Mouse (Mus musculus) midbrain, embryonic 16.5 days (tissue): ENCODE measurements around the gene Akip1. TPM values are rescaled to one million over a fixed set of nuclear protein-coding genes. Genes with fewer than 3 reads are reported as not detected.

Experiments used
- ATAC-seq: fragments of 200-750 bp; cut with Nextera tagmentation; 2 replicates; pipeline ENCODE4 v1.8.0; 2017; ENCODE audit warnings: moderate TSS enrichment
- H3K27ac ChIP-seq: fragments of 300-500 bp; sonication (generic); 2 replicates; pipeline ENCODE4 v1.5.1; 2014; ENCODE audit warnings: mild to moderate bottlenecking, low read length, mixed read lengths
- H3K27me3 ChIP-seq: fragments of 300-500 bp; sonication (generic); 2 replicates; pipeline ENCODE4 v1.6.1; 2014; ENCODE audit warnings: low read depth, low read length, mixed read lengths; ENCODE audit not compliant: control insufficient read depth, insufficient read depth
- H3K36me3 ChIP-seq: fragments of 300-500 bp; sonication (generic); 2 replicates; pipeline ENCODE4 v1.6.1; 2014; ENCODE audit warnings: mild to moderate bottlenecking, low read length, moderate library complexity, mixed read lengths; ENCODE audit not compliant: control insufficient read depth, insufficient read depth
- H3K4me1 ChIP-seq: fragments of 300-500 bp; sonication (generic); 2 replicates; pipeline ENCODE4 v1.6.1; 2014; ENCODE audit warnings: mild to moderate bottlenecking, low read length, mixed read lengths; ENCODE audit not compliant: control insufficient read depth, insufficient read depth
- H3K4me2 ChIP-seq: fragments of 300-500 bp; sonication (generic); 2 replicates; pipeline ENCODE4 v1.6.1; 2014; ENCODE audit warnings: mild to moderate bottlenecking, low read length, mixed read lengths
- H3K4me3 ChIP-seq: fragments of 300-500 bp; sonication (generic); 2 replicates; pipeline ENCODE4 v1.5.1; 2014; ENCODE audit warnings: low read depth, mild to moderate bottlenecking, low read length, moderate library complexity, mixed read lengths
- H3K9ac ChIP-seq: fragments of 300-500 bp; sonication (generic); 2 replicates; pipeline ENCODE4 v1.6.1; 2014; ENCODE audit warnings: low read depth, low read length, mixed read lengths
- H3K9me3 ChIP-seq: fragments of 300-500 bp; sonication (generic); replicated peaks from 2 replicates; pipeline ENCODE4 v1.6.1; 2014; ENCODE audit warnings: mild to moderate bottlenecking, low read length, mixed read lengths; ENCODE audit not compliant: control insufficient read depth, poor library complexity, severe bottlenecking
- WGBS: fragments of 180-500 bp; shearing (Covaris S2); extraction: QIAGEN DNeasy Blood & Tissue Kit; methylation state at CpG from one replicate; pipeline ENCODE4 v1.1.7; 2014; 5-methylcytosine and 5-hydroxymethylcytosine counted together
- polyA plus RNA-seq: library from polyadenylated mRNA; unstranded; fragments of >200 nt; fragmentation: Nextera tagmentation; extraction: Ambion mirVana; gene quantifications from 2 replicates; pipeline ENCODE4 v1.2.1, GENCODE M21; 2015

Gene Akip1
- polyA plus RNA-seq, 1 experiment from 2014 or later: 13.9 TPM

GRCm38 (mm10) chr7:109751427-109752007, 48.0 kb downstream of the Akip1 start:
- Histone ChIP-seq H3K9me3 (no peaks in the 10 kb centered on the region), H3K4me1 (peaks cover 20% of the 10 kb centered on the region)
- peak; percentile 68 for ATAC-seq

GRCm38 (mm10) chr7:109752008-109752925, 48.8 kb downstream of the Akip1 start, which contains the start of gene Tmem9b:
Tmem9b (minus strand) TSS chr7:109752875.
- H3K36me3 ChIP-seq: 0 out of 2 replicates have a peak, but pooled peaks cover 3% of the 10 kb centered on the region
- no peaks in the 10 kb centered on the region for H3K9me3 ChIP-seq
- H3K4me1 ChIP-seq: peaks cover 20% of the 10 kb centered on the region
- H3K27ac ChIP-seq: peak within 1 kb of the TSS; percentile 88
- WGBS: under 1% methylated on average over 74 of the region's 74 CpGs
- peak; percentile 94 for ATAC-seq
- H3K9ac ChIP-seq: peak within 1 kb of the TSS; percentile 98
- no peaks in the 10 kb centered on the region for H3K27me3 ChIP-seq
- peak within 1 kb of the TSS; percentile 72 for H3K4me3 ChIP-seq
- H3K4me2 ChIP-seq: peak within 1 kb of the TSS; percentile 66

More at GRCm38 (mm10) chr7:109751427-109752007, 48.0 kb downstream of the Akip1 start:
- Histone ChIP-seq H3K36me3 (0 out of 2 replicates have a peak, but pooled peaks cover 3% of the 10 kb centered on the region), H3K27ac (peak overlapping the region; percentile 88), H3K27me3 (no peaks in the 10 kb centered on the region), H3K4me2 (peak overlapping the region; percentile 66), H3K4me3 (peak overlapping the region; percentile 72), H3K9ac (peak overlapping the region; percentile 98)
- WGBS: 3% methylated on average over 13 of the region's 13 CpGs

- no peaks in the 10 kb centered on the region for H3K36me3 ChIP-seq
- H3K27me3 ChIP-seq: no peaks in the 10 kb centered on the region
- H3K4me1 ChIP-seq: peaks cover 20% of the 10 kb centered on the region
- no peak for ATAC-seq
- no peak overlapping the region for H3K9ac ChIP-seq
- 94% methylated on average over 8 of the region's 8 CpGs for WGBS
- no peak overlapping the region for H3K27ac ChIP-seq
- H3K4me2 ChIP-seq: no peak overlapping the region
- H3K4me3 ChIP-seq: no peak overlapping the region
- no peaks in the 10 kb centered on the region for H3K9me3 ChIP-seq
These were observed 50.5 kb downstream of the Akip1 start for GRCm38 (mm10) chr7:109754034-109754433.

GRCm38 (mm10) chr7:109756291-109756690, 52.8 kb downstream of the Akip1 start:
- no peaks in the 10 kb centered on the region for H3K36me3 ChIP-seq
- no peaks in the 10 kb centered on the region for H3K9me3 ChIP-seq
- H3K27ac ChIP-seq: no peak overlapping the region
- H3K4me1 ChIP-seq: peaks cover 13% of the 10 kb centered on the region
- no peak overlapping the region for H3K4me2 ChIP-seq
- ATAC-seq: no peak
- H3K4me3 ChIP-seq: no peak overlapping the region
- no peak overlapping the region for H3K9ac ChIP-seq
- WGBS: 98% methylated on average over 3 of the region's 3 CpGs
- H3K27me3 ChIP-seq: no peaks in the 10 kb centered on the region

Other genes with a start within 250 kb of the Akip1 start
- 1.6 and 1.7 TPM in 2 replicates for gene Trim66, start 195.6 kb upstream of the Akip1 start, polyA plus RNA-seq
- 73.6 and 75.9 TPM in 2 replicates for gene Rpl27a, start 184.5 kb upstream of the Akip1 start, polyA plus RNA-seq
- 18.6 and 18.8 TPM in 2 replicates for gene St5, start 85 bp upstream of the Akip1 start, polyA plus RNA-seq
- 0.25 and 0.44 TPM in 2 replicates for gene BC051019, start 20.2 kb downstream of the Akip1 start, polyA plus RNA-seq
- gene Ascl3, start 28.0 kb downstream of the Akip1 start, polyA plus RNA-seq: 0.28 and 0.63 TPM in 2 replicates
- 125 and 136 TPM in 2 replicates for gene Tmem9b, start 49.2 kb downstream of the Akip1 start, polyA plus RNA-seq
- gene Nrip3, start 78.3 kb downstream of the Akip1 start, polyA plus RNA-seq: 10.9 and 12.8 TPM in 2 replicates
- gene Scube2, start 162.0 kb downstream of the Akip1 start, polyA plus RNA-seq: 1.2 and 2.9 TPM in 2 replicates